In the genomic region with DNA sequence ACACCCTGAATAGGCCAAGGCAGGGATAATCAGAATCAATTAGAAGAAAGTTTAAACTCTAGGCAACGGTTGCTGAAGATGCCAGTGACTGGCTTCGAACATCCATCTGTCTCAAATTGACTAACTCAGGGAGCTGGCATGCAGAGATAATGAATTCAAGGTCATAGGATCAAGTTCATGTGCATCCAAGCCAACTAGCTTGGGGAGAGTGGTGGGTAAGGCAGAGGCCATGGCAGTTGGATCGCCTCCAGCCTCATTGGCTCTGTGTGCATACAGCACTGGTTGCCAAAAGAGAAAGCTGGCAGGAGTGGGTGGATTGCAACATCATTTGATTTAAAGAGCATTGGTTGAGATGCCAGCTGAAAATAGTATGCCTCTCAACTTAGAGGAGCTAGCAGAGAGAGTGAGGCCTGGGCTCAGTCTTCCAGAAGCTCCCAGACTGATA, we compare ENCODE assay signal across 8 mouse cellular contexts.
DNase-seq lines count a peak whose midpoint lies in the region; ATAC-seq and TF ChIP-seq lines count a peak whose summit lies in the region.

No protein-coding gene starts in this region.

- no peak overlapping the region for H3K4me3 ChIP-seq in midbrain, embryonic 13.5 days (replicated peaks)
- H3K4me3 ChIP-seq in midbrain, embryonic 10.5 days: no peak overlapping the region
- no peak overlapping the region for H3K4me3 ChIP-seq in heart, postnatal 0 days (ENCODE audit: low read depth, low read length)
- no peak overlapping the region for H3K4me3 ChIP-seq in left cerebral cortex, adult 2 months
- no peak overlapping the region for H3K4me3 ChIP-seq in neural tube, embryonic 14.5 days (ENCODE audit: low read depth, low read length)
- no peak overlapping the region for H3K4me3 ChIP-seq in intestine, embryonic 15.5 days (replicated peaks)

- intact Hi-C loops in left cerebral cortex, adult 2 months (cut with DNase I): no loop called here

- H3K9me3 ChIP-seq in midbrain, embryonic 13.5 days: no peaks in the 10 kb centered on the region
- H3K9me3 ChIP-seq in midbrain, embryonic 10.5 days (replicated peaks): no peaks in the 10 kb centered on the region
- no peaks in the 10 kb centered on the region for H3K9me3 ChIP-seq in heart, postnatal 0 days (replicated peaks; ENCODE audit: control insufficient read depth, low read length)
- H3K9me3 ChIP-seq in neural tube, embryonic 14.5 days (ENCODE audit: control insufficient read depth, low read length): no peaks in the 10 kb centered on the region
- H3K9me3 ChIP-seq in intestine, embryonic 15.5 days: no peaks in the 10 kb centered on the region

- H3K27me3 ChIP-seq in midbrain, embryonic 13.5 days: no peaks in the 10 kb centered on the region
- no peaks in the 10 kb centered on the region for H3K27me3 ChIP-seq in midbrain, embryonic 10.5 days (ENCODE audit: low read depth, poor library complexity, severe bottlenecking)
- H3K27me3 ChIP-seq in heart, postnatal 0 days (ENCODE audit: control insufficient read depth, insufficient read depth, low read length): no peaks in the 10 kb centered on the region
- H3K27me3 ChIP-seq in neural tube, embryonic 14.5 days (ENCODE audit: control insufficient read depth, insufficient read depth, low read length): no peaks in the 10 kb centered on the region
- no peaks in the 10 kb centered on the region for H3K27me3 ChIP-seq in intestine, embryonic 15.5 days (replicated peaks)

- DNase-seq in midbrain, embryonic 10.5 days (ENCODE audit: low spot score): no peak
- peak; percentile 67 for DNase-seq in brain, embryonic 18.5 days (ENCODE audit: low read depth, low spot score)
- peak; percentile 51 for DNase-seq in heart, postnatal 0 days (ENCODE audit: low spot score)
- DNase-seq in left cerebral cortex, adult 2 months (ENCODE audit: extremely low spot score in 1 of 2, low spot score in 2 of 2): peak; percentile 31 to 35
- DNase-seq in MN1 (ENCODE audit: low spot score): no peak

- no peak overlapping the region for H3K27ac ChIP-seq in midbrain, embryonic 13.5 days
- no peak overlapping the region for H3K27ac ChIP-seq in midbrain, embryonic 10.5 days (replicated peaks)
- H3K27ac ChIP-seq in heart, postnatal 0 days (ENCODE audit: low read depth): 0 out of 2 replicates have a peak overlapping the region, but pooled peaks have one; percentile 17
- H3K27ac ChIP-seq in left cerebral cortex, adult 2 months: peak overlapping the region; percentile 66
- H3K27ac ChIP-seq in neural tube, embryonic 14.5 days (ENCODE audit: low read depth, low read length): no peak overlapping the region
- no peak overlapping the region for H3K27ac ChIP-seq in intestine, embryonic 15.5 days

- no peaks in the 10 kb centered on the region for H3K4me1 ChIP-seq in midbrain, embryonic 13.5 days (replicated peaks)
- no peaks in the 10 kb centered on the region for H3K4me1 ChIP-seq in midbrain, embryonic 10.5 days
- H3K4me1 ChIP-seq in heart, postnatal 0 days (ENCODE audit: control insufficient read depth, insufficient read depth): no peaks in the 10 kb centered on the region
- 0 out of 2 replicates have a peak, but pooled peaks cover 2% of the 10 kb centered on the region for H3K4me1 ChIP-seq in neural tube, embryonic 14.5 days (ENCODE audit: control insufficient read depth, insufficient read depth, low read length)
- H3K4me1 ChIP-seq in intestine, embryonic 15.5 days (replicated peaks): 0 out of 2 replicates have a peak, but pooled peaks cover 2% of the 10 kb centered on the region

- 66% methylated on average over 3 of the region's 3 CpGs for WGBS in midbrain, embryonic 13.5 days
- 93% methylated on average over 3 of the region's 3 CpGs for WGBS in midbrain, embryonic 10.5 days
- WGBS in heart, postnatal 0 days: 48% methylated on average over 3 of the region's 3 CpGs
- 65% methylated on average over 3 of the region's 3 CpGs for WGBS in neural tube, embryonic 14.5 days
- 71% methylated on average over 3 of the region's 3 CpGs for WGBS in intestine, embryonic 15.5 days

- TF ChIP-seq CTCF in heart, postnatal 0 days (IDR thresholded peaks at IDR 0.05; ENCODE audit: low read depth): no peak
- TF ChIP-seq CTCF in left cerebral cortex, adult 2 months (IDR thresholded peaks at IDR 0.05): no peak

- H3K4me2 ChIP-seq in midbrain, embryonic 13.5 days (replicated peaks): no peak overlapping the region
- H3K4me2 ChIP-seq in heart, postnatal 0 days (ENCODE audit: low read depth, low read length): no peak overlapping the region
- H3K4me2 ChIP-seq in neural tube, embryonic 14.5 days (ENCODE audit: low read depth, low read length): no peak overlapping the region
- H3K4me2 ChIP-seq in intestine, embryonic 15.5 days (replicated peaks): no peak overlapping the region

- no peak for TF ChIP-seq EP300 in heart, postnatal 0 days (IDR thresholded peaks at IDR 0.05; ENCODE audit: low read depth)

- peak; percentile 70 for ATAC-seq in midbrain, embryonic 13.5 days
- ATAC-seq in heart, postnatal 0 days (ENCODE audit: insufficient read depth, low read depth): peak; percentile 70
- ATAC-seq in neural tube, embryonic 14.5 days (ENCODE audit: low read depth): peak; percentile 95
- ATAC-seq in intestine, embryonic 15.5 days: no peak

- H3K36me3 ChIP-seq in midbrain, embryonic 13.5 days: no peaks in the 10 kb centered on the region
- no peaks in the 10 kb centered on the region for H3K36me3 ChIP-seq in midbrain, embryonic 10.5 days
- no peaks in the 10 kb centered on the region for H3K36me3 ChIP-seq in heart, postnatal 0 days (replicated peaks; ENCODE audit: control insufficient read depth, insufficient read depth, low read length)
- H3K36me3 ChIP-seq in neural tube, embryonic 14.5 days (ENCODE audit: control insufficient read depth, insufficient read depth, low read length): no peaks in the 10 kb centered on the region
- no peaks in the 10 kb centered on the region for H3K36me3 ChIP-seq in intestine, embryonic 15.5 days

- H3K9ac ChIP-seq in midbrain, embryonic 13.5 days (replicated peaks): no peak overlapping the region
- no peak overlapping the region for H3K9ac ChIP-seq in heart, postnatal 0 days (replicated peaks; ENCODE audit: low read depth, low read length)
- no peak overlapping the region for H3K9ac ChIP-seq in neural tube, embryonic 14.5 days (replicated peaks; ENCODE audit: low read depth, low read length)
- H3K9ac ChIP-seq in intestine, embryonic 15.5 days: no peak overlapping the region

Comparison
In these comparisons a context has a peak if more than half of its experiments do, and no peak if none do; other contexts are left out.
1. H3K27ac ChIP-seq: peak in heart, postnatal 0 days (single experiment) and left cerebral cortex, adult 2 months (single experiment); none in midbrain, embryonic 13.5 days (single experiment), midbrain, embryonic 10.5 days (single experiment), neural tube, embryonic 14.5 days (single experiment) and intestine, embryonic 15.5 days (single experiment).
2. DNase-seq: peak in brain, embryonic 18.5 days (single experiment), heart, postnatal 0 days (single experiment) and left cerebral cortex, adult 2 months (2 of 2); none in midbrain, embryonic 10.5 days (single experiment) and MN1 (single experiment).